Mouse (Mus musculus): ENCODE measurements at regions not wholly inside any gene's neighbourhood (a gene's known extent, or its start where the extent isn't known, plus 50 kb on each side); places are given as distances from the start of the nearest gene placed in this dataset.

DNA sequence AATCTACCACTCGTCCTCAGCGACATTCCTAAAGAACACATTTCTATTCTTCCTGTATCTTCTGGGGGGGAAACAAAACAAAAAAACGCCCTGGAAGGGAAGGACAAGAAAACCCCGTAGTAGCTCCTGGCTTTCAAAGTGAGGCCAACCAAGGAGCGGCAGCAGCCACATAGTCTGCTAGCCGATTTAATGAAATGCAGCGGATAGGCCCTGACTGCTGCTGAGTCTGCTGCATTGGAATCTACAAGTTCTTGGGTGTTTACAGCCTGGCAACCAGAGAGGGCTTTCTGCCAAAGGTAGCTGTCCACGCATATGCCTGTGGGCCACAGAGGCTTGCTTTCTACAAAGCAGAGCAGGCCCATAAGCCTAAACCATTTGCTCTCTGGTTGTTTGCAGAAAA lies 146.0 kb downstream of the Gm45692 start:
- H3ac ChIP-seq (ENCODE audit: control insufficient read depth, insufficient read length, low read depth), result no peak overlapping the region
- H3K27me3 ChIP-seq (ENCODE audit: control insufficient read depth, insufficient read depth, insufficient read length), result peaks cover 14% of the 10 kb centered on the region
- H3K79me3 ChIP-seq (ENCODE audit: low read depth), result no peaks in the 10 kb centered on the region
- no peak overlapping the region for H3K4me3 ChIP-seq (ENCODE audit: insufficient read depth, poor library complexity, severe bottlenecking)
- no peak for TF ChIP-seq FOSL1 (IDR thresholded peaks at IDR 0.05; ENCODE audit: insufficient read depth, low read length, poor library complexity, severe bottlenecking)
- no peak for TF ChIP-seq USF1 (IDR thresholded peaks at IDR 0.05; ENCODE audit: low read depth)
- no peak for TF ChIP-seq CTCF (IDR thresholded peaks at IDR 0.05; ENCODE audit: control insufficient read depth, insufficient read depth, insufficient read length)
- no peak for TF ChIP-seq MYOG (IDR thresholded peaks at IDR 0.05; ENCODE audit: control insufficient read depth, extremely low read depth, insufficient read length)
- TF ChIP-seq MAX (IDR thresholded peaks at IDR 0.05), result no peak
- no peak for TF ChIP-seq CEBPB (IDR thresholded peaks at IDR 0.05; ENCODE audit: low read depth)
- no peak for TF ChIP-seq MYOD1 (IDR thresholded peaks at IDR 0.05; ENCODE audit: control insufficient read depth, insufficient read length, low read depth)
- H3K36me3 ChIP-seq (ENCODE audit: control insufficient read depth, insufficient read depth), result no peaks in the 10 kb centered on the region
- H3K79me2 ChIP-seq (ENCODE audit: control insufficient read depth, insufficient read depth), result no peaks in the 10 kb centered on the region

- TF ChIP-seq CTCF (IDR thresholded peaks at IDR 0.05; ENCODE audit: control insufficient read depth, insufficient read depth, insufficient read length) (no peak), FOSL1 (IDR thresholded peaks at IDR 0.05; ENCODE audit: insufficient read depth, low read length, poor library complexity, severe bottlenecking) (no peak), MYOG (IDR thresholded peaks at IDR 0.05; ENCODE audit: control insufficient read depth, extremely low read depth, insufficient read length) (no peak), MYOD1 (IDR thresholded peaks at IDR 0.05; ENCODE audit: control insufficient read depth, insufficient read length, low read depth) (no peak), CEBPB (IDR thresholded peaks at IDR 0.05; ENCODE audit: low read depth) (no peak), USF1 (IDR thresholded peaks at IDR 0.05; ENCODE audit: low read depth) (no peak), MAX (IDR thresholded peaks at IDR 0.05) (no peak)
- no peaks in the 10 kb centered on the region for H3K79me2 ChIP-seq (ENCODE audit: control insufficient read depth, insufficient read depth)
- no peaks in the 10 kb centered on the region for H3K36me3 ChIP-seq (ENCODE audit: control insufficient read depth, insufficient read depth)
- H3K79me3 ChIP-seq (ENCODE audit: low read depth), result no peaks in the 10 kb centered on the region
- no peak overlapping the region for H3ac ChIP-seq (ENCODE audit: control insufficient read depth, insufficient read length, low read depth)
- peaks cover 12% of the 10 kb centered on the region for H3K27me3 ChIP-seq (ENCODE audit: control insufficient read depth, insufficient read depth, insufficient read length)
- H3K4me3 ChIP-seq (ENCODE audit: insufficient read depth, poor library complexity, severe bottlenecking), result no peak overlapping the region
Observed at GRCm38 (mm10) chr8:26266384-26266783, 147.1 kb downstream of the Gm45692 start.

- TF ChIP-seq CTCF (IDR thresholded peaks at IDR 0.05; ENCODE audit: control insufficient read depth, insufficient read depth, insufficient read length) (no peak), MAX (IDR thresholded peaks at IDR 0.05) (no peak), FOSL1 (IDR thresholded peaks at IDR 0.05; ENCODE audit: insufficient read depth, low read length, poor library complexity, severe bottlenecking) (no peak), MYOD1 (IDR thresholded peaks at IDR 0.05; ENCODE audit: control insufficient read depth, insufficient read length, low read depth) (no peak), CEBPB (IDR thresholded peaks at IDR 0.05; ENCODE audit: low read depth) (no peak), USF1 (IDR thresholded peaks at IDR 0.05; ENCODE audit: low read depth) (no peak), MYOG (IDR thresholded peaks at IDR 0.05; ENCODE audit: control insufficient read depth, extremely low read depth, insufficient read length) (no peak)
- Histone ChIP-seq H3ac (ENCODE audit: control insufficient read depth, insufficient read length, low read depth) (no peak overlapping the region), H3K79me3 (ENCODE audit: low read depth) (no peaks in the 10 kb centered on the region), H3K36me3 (ENCODE audit: control insufficient read depth, insufficient read depth) (no peaks in the 10 kb centered on the region), H3K4me3 (ENCODE audit: insufficient read depth, poor library complexity, severe bottlenecking) (no peak overlapping the region), H3K79me2 (ENCODE audit: control insufficient read depth, insufficient read depth) (no peaks in the 10 kb centered on the region), H3K27me3 (ENCODE audit: control insufficient read depth, insufficient read depth, insufficient read length) (peaks cover 12% of the 10 kb centered on the region)
Observed at GRCm38 (mm10) chr8:26267569-26267968, 148.2 kb downstream of the Gm45692 start.

DNA sequence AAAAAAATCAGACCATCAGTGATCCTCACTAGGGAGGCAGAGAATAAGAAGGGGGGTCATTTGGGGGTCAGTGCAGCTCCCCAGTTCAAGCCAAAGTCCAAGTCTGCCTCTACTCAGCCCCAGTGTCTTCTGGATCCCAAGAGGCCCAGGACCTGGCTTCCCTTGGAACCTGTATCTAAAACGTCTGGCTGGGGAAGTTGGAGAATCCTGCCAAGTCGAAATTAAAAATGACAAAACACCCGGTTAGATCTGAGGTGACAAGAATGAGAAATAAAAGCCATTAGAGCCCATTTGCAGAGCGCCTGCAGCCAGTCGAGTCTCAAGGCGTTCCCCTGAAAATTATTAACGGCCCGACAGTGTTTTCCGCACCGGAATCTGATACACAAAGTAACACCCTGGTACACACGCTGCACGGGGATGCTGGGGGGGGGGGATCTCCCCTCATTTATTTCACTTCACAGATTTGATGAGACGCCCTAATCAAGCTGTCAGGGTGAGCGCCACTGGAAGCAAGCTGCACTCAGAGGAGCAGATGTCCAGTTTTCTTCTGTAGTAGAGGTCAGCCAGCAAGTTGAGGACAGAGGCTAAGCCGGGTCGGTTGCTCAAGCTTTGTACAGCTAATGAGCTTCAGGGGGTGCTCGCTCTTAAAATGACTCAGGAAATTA lies 149.5 kb downstream of the Gm45692 start:
- Histone ChIP-seq H3ac (ENCODE audit: control insufficient read depth, insufficient read length, low read depth) (no peak overlapping the region), H3K4me3 (ENCODE audit: insufficient read depth, poor library complexity, severe bottlenecking) (no peak overlapping the region), H3K79me2 (ENCODE audit: control insufficient read depth, insufficient read depth) (no peaks in the 10 kb centered on the region), H3K36me3 (ENCODE audit: control insufficient read depth, insufficient read depth) (no peaks in the 10 kb centered on the region), H3K79me3 (ENCODE audit: low read depth) (no peaks in the 10 kb centered on the region), H3K27me3 (ENCODE audit: control insufficient read depth, insufficient read depth, insufficient read length) (peaks cover 19% of the 10 kb centered on the region)
- TF ChIP-seq MYOG (IDR thresholded peaks at IDR 0.05; ENCODE audit: control insufficient read depth, extremely low read depth, insufficient read length), result no peak
- TF ChIP-seq CTCF (IDR thresholded peaks at IDR 0.05; ENCODE audit: control insufficient read depth, insufficient read depth, insufficient read length), result no peak
- TF ChIP-seq FOSL1 (IDR thresholded peaks at IDR 0.05; ENCODE audit: insufficient read depth, low read length, poor library complexity, severe bottlenecking), result no peak
- no peak for TF ChIP-seq MAX (IDR thresholded peaks at IDR 0.05)
- no peak for TF ChIP-seq USF1 (IDR thresholded peaks at IDR 0.05; ENCODE audit: low read depth)
- TF ChIP-seq CEBPB (IDR thresholded peaks at IDR 0.05; ENCODE audit: low read depth), result no peak
- no peak for TF ChIP-seq MYOD1 (IDR thresholded peaks at IDR 0.05; ENCODE audit: control insufficient read depth, insufficient read length, low read depth)

DNA sequence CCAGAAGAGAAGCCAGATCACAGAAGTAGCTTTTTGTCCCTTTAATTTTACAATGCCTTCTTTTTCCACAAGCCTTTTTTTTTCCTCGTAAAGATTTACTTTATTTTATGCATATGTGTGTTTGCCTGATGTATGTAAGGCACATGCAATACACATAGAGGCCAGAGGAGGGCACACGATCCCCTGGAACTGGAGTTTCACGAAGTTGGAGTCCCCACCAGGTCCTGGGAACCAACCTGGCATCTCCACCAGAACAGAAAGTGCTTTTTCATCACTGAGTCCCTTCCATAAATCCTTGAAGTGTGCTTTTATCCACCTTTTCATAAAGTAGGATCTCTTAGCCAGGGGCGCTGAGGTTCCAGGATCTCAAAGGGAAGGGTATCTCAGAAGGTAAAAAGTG lies 152.8 kb downstream of the Gm45692 start:
- no peak for TF ChIP-seq MYOG (IDR thresholded peaks at IDR 0.05; ENCODE audit: control insufficient read depth, extremely low read depth, insufficient read length)
- TF ChIP-seq FOSL1 (IDR thresholded peaks at IDR 0.05; ENCODE audit: insufficient read depth, low read length, poor library complexity, severe bottlenecking), result no peak
- TF ChIP-seq USF1 (IDR thresholded peaks at IDR 0.05; ENCODE audit: low read depth), result no peak
- TF ChIP-seq MYOD1 (IDR thresholded peaks at IDR 0.05; ENCODE audit: control insufficient read depth, insufficient read length, low read depth), result no peak
- no peak for TF ChIP-seq CEBPB (IDR thresholded peaks at IDR 0.05; ENCODE audit: low read depth)
- TF ChIP-seq MAX (IDR thresholded peaks at IDR 0.05), result no peak
- TF ChIP-seq CTCF (IDR thresholded peaks at IDR 0.05; ENCODE audit: control insufficient read depth, insufficient read depth, insufficient read length), result no peak
- Histone ChIP-seq H3K4me3 (ENCODE audit: insufficient read depth, poor library complexity, severe bottlenecking) (no peak overlapping the region), H3K79me2 (ENCODE audit: control insufficient read depth, insufficient read depth) (no peaks in the 10 kb centered on the region), H3K36me3 (ENCODE audit: control insufficient read depth, insufficient read depth) (no peaks in the 10 kb centered on the region), H3ac (ENCODE audit: control insufficient read depth, insufficient read length, low read depth) (no peak overlapping the region), H3K79me3 (ENCODE audit: low read depth) (no peaks in the 10 kb centered on the region), H3K27me3 (ENCODE audit: control insufficient read depth, insufficient read depth, insufficient read length) (peaks cover 19% of the 10 kb centered on the region)

Data from C2C12 (cell line).